ENCODE assay signal across 8 mouse cellular contexts in genomic region chr11:100960540-100960939, GRCm38 (mm10). TPM values are rescaled to one million over a fixed set of nuclear protein-coding genes. Genes with fewer than 3 reads are reported as not detected.
DNase-seq lines count a peak whose midpoint lies in the region; ATAC-seq lines count a peak whose summit lies in the region.
"Had no signal": no experiment of that assay in that cellular context is flagged by ENCODE, and none has a peak within 500 bp of the region (broad histone marks: within the 10 kb centered on the region; RNA-seq: fewer than 3 reads in every experiment).

No protein-coding gene starts in this region.

- H3K4me2 ChIP-seq in kidney, embryonic 14.5 days (replicated peaks; ENCODE audit: low read depth, low read length), result 0 out of 2 replicates have a peak overlapping the region, but pooled peaks have one; percentile 21
- H3K4me2 ChIP-seq in lung, embryonic 16.5 days (ENCODE audit: low read depth, low read length), result no peak overlapping the region
- H3K4me2 ChIP-seq: embryonic facial prominence, embryonic 12.5 days had no signal

- DNase-seq in ES-CJ7 (ENCODE audit: low read depth, low spot score) (peak; percentile 81), NIH3T3 (ENCODE audit: low read depth) (peak; percentile 62)
- no peak for DNase-seq in embryonic facial prominence, embryonic 10.5 days (ENCODE audit: low spot score)
- peak; percentile 88 to 90 for DNase-seq in heart, adult 9 months (ENCODE audit: low spot score in 2 of 2)
- peak; percentile 83 for DNase-seq in skeletal muscle tissue, adult 2 months (ENCODE audit: low read depth, low spot score)

- H3K36me3 ChIP-seq in embryonic facial prominence, embryonic 10.5 days (replicated peaks), result no peaks in the 10 kb centered on the region
- H3K36me3 ChIP-seq in kidney, embryonic 14.5 days (ENCODE audit: control insufficient read depth, insufficient read depth, low read length), result peaks cover 4% of the 10 kb centered on the region; the same call in 1 of the 2 replicates
- peaks cover 17% of the 10 kb centered on the region for H3K36me3 ChIP-seq in lung, embryonic 16.5 days (ENCODE audit: control insufficient read depth, insufficient read depth, low read length)
- H3K36me3 ChIP-seq: embryonic facial prominence, embryonic 12.5 days had no signal

- no peak overlapping the region for H3K9ac ChIP-seq in kidney, embryonic 14.5 days (ENCODE audit: low read depth, low read length)
- H3K9ac ChIP-seq in lung, embryonic 16.5 days (ENCODE audit: low read length), result no peak overlapping the region
- H3K9ac ChIP-seq: embryonic facial prominence, embryonic 12.5 days had no signal

- H3K4me1 ChIP-seq in embryonic facial prominence, embryonic 10.5 days, result peaks cover 16% of the 10 kb centered on the region
- peaks cover 19% of the 10 kb centered on the region; the same call in 1 of the 2 replicates for H3K4me1 ChIP-seq in kidney, embryonic 14.5 days (ENCODE audit: control insufficient read depth, insufficient read depth, low read length)
- peaks cover 53% of the 10 kb centered on the region for H3K4me1 ChIP-seq in lung, embryonic 16.5 days (replicated peaks; ENCODE audit: control insufficient read depth, insufficient read depth, low read length)

- H3K9me3 ChIP-seq in embryonic facial prominence, embryonic 10.5 days, result no peaks in the 10 kb centered on the region
- no peaks in the 10 kb centered on the region for H3K9me3 ChIP-seq in kidney, embryonic 14.5 days (ENCODE audit: control insufficient read depth, low read length)
- no peaks in the 10 kb centered on the region for H3K9me3 ChIP-seq in lung, embryonic 16.5 days (ENCODE audit: control insufficient read depth, low read length)
- H3K9me3 ChIP-seq: embryonic facial prominence, embryonic 12.5 days had no signal

- H3K27ac ChIP-seq in embryonic facial prominence, embryonic 10.5 days (replicated peaks), result no peak overlapping the region
- H3K27ac ChIP-seq in kidney, embryonic 14.5 days (ENCODE audit: low read depth, low read length), result no peak overlapping the region
- H3K27ac ChIP-seq in lung, embryonic 16.5 days (ENCODE audit: low read length), result peak overlapping the region; percentile 85
- H3K27ac ChIP-seq: embryonic facial prominence, embryonic 12.5 days had no signal

- 13% methylated on average over 6 of the region's 6 CpGs for WGBS in embryonic facial prominence, embryonic 10.5 days
- 11% methylated on average over 6 of the region's 6 CpGs for WGBS in kidney, embryonic 14.5 days
- WGBS in lung, embryonic 16.5 days, result 15% methylated on average over 6 of the region's 6 CpGs

- peak; percentile 41; the same call in 1 of the 2 replicates for ATAC-seq in kidney, embryonic 14.5 days (ENCODE audit: low FRiP score, low TSS enrichment)
- peak; percentile 66 for ATAC-seq in lung, embryonic 16.5 days (ENCODE audit: low read depth)

- H3K4me3 ChIP-seq in embryonic facial prominence, embryonic 10.5 days, result 0 out of 2 replicates have a peak overlapping the region, but pooled peaks have one; percentile 11
- no peak overlapping the region for H3K4me3 ChIP-seq in kidney, embryonic 14.5 days (ENCODE audit: low read length)
- no peak overlapping the region for H3K4me3 ChIP-seq in lung, embryonic 16.5 days (ENCODE audit: low read length)
- H3K4me3 ChIP-seq: embryonic facial prominence, embryonic 12.5 days had no signal

- peaks cover 87% of the 10 kb centered on the region for H3K27me3 ChIP-seq in embryonic facial prominence, embryonic 10.5 days (replicated peaks; ENCODE audit: low read depth, poor library complexity, severe bottlenecking)
- peaks cover 19% of the 10 kb centered on the region for H3K27me3 ChIP-seq in kidney, embryonic 14.5 days (ENCODE audit: control insufficient read depth, insufficient read depth, low read length)
- peaks cover 9% of the 10 kb centered on the region; the same call in 1 of the 2 replicates for H3K27me3 ChIP-seq in lung, embryonic 16.5 days (ENCODE audit: control insufficient read depth, insufficient read depth, low read depth, low read length)

RNA-seq across cellular contexts. Expression of gene Cavin1, which starts 10.1 kb away (rescaled TPM):
- 20.6 and 23.5 TPM in 2 replicates for polyA plus RNA-seq in embryonic facial prominence, embryonic 10.5 days (2016; fragmentation: Nextera tagmentation; extraction: Ambion mirVana)
- polyA plus RNA-seq in kidney, embryonic 14.5 days (2014; fragmentation: Nextera tagmentation; extraction: Ambion mirVana), result 40.7 and 45.1 TPM in 2 replicates
- polyA plus RNA-seq in lung, embryonic 16.5 days (2015; fragmentation: Nextera tagmentation; extraction: Ambion mirVana), result 461 and 464 TPM in 2 replicates

RNA-seq across cellular contexts. Expression of gene Stat3, which starts 21.2 kb away (rescaled TPM):
- polyA plus RNA-seq in embryonic facial prominence, embryonic 10.5 days (2016; fragmentation: Nextera tagmentation; extraction: Ambion mirVana), result 22.5 and 22.8 TPM in 2 replicates
- 25.3 and 40.0 TPM in 2 replicates for polyA plus RNA-seq in kidney, embryonic 14.5 days (2014; fragmentation: Nextera tagmentation; extraction: Ambion mirVana)
- 58.5 and 63.7 TPM in 2 replicates for polyA plus RNA-seq in lung, embryonic 16.5 days (2015; fragmentation: Nextera tagmentation; extraction: Ambion mirVana)

RNA-seq across cellular contexts. Expression of gene Atp6v0a1, which starts 48.7 kb away (rescaled TPM):
- polyA plus RNA-seq in embryonic facial prominence, embryonic 10.5 days (2016; fragmentation: Nextera tagmentation; extraction: Ambion mirVana), result 30.1 and 30.5 TPM in 2 replicates
- 29.2 and 38.8 TPM in 2 replicates for polyA plus RNA-seq in kidney, embryonic 14.5 days (2014; fragmentation: Nextera tagmentation; extraction: Ambion mirVana)
- 36.7 and 36.9 TPM in 2 replicates for polyA plus RNA-seq in lung, embryonic 16.5 days (2015; fragmentation: Nextera tagmentation; extraction: Ambion mirVana)

Comparison
In these comparisons a context has a peak if more than half of its experiments do, and no peak if none do; other contexts are left out.
1. RNA of gene Cavin1, which starts 10.1 kb away (polyA plus RNA-seq): 461 to 464 TPM in lung, embryonic 16.5 days; 40.7 to 45.1 TPM in kidney, embryonic 14.5 days and 20.6 to 23.5 TPM in embryonic facial prominence, embryonic 10.5 days; every median in the first group is over 10 times any median in the second.